Mouse (Mus musculus) neural tube, embryonic 14.5 days (tissue): Measurements from ENCODE around the gene Rbm4b. TPM values are rescaled to one million over a fixed set of nuclear protein-coding genes. Genes with fewer than 3 reads are reported as not detected.

Experiments
- ATAC-seq: fragments of 200-750 bp; cut with Nextera tagmentation; 2 replicates; pipeline ENCODE4 v1.8.0; 2017; ENCODE audit warnings: low read depth, mild to moderate bottlenecking, moderate TSS enrichment, moderate library complexity
- H3K27ac ChIP-seq: fragments of 300-500 bp; sonication (generic); 2 replicates; pipeline ENCODE4 v1.5.1; 2014; ENCODE audit warnings: low read depth, mild to moderate bottlenecking, control low read depth, low read length, moderate library complexity, mixed read lengths
- H3K27me3 ChIP-seq: fragments of 300-500 bp; sonication (generic); 2 replicates; pipeline ENCODE4 v1.6.1; 2014; ENCODE audit warnings: low read length; ENCODE audit not compliant: control insufficient read depth, insufficient read depth
- H3K36me3 ChIP-seq: fragments of 300-500 bp; sonication (generic); 2 replicates; pipeline ENCODE4 v1.6.1; 2014; ENCODE audit warnings: low read length, mixed read lengths; ENCODE audit not compliant: control insufficient read depth, insufficient read depth
- H3K4me1 ChIP-seq: fragments of 300-500 bp; sonication (generic); 2 replicates; pipeline ENCODE4 v1.6.1; 2014; ENCODE audit warnings: low read length; ENCODE audit not compliant: control insufficient read depth, insufficient read depth
- H3K4me2 ChIP-seq: fragments of 300-500 bp; sonication (generic); 2 replicates; pipeline ENCODE4 v1.6.1; 2014; ENCODE audit warnings: mild to moderate bottlenecking, low read depth, low read length, control low read depth
- H3K4me3 ChIP-seq: fragments of 300-500 bp; sonication (generic); 2 replicates; pipeline ENCODE4 v1.5.1; 2014; ENCODE audit warnings: low read depth, low read length, control low read depth, mixed read lengths
- H3K9ac ChIP-seq: fragments of 300-500 bp; sonication (generic); replicated peaks from 2 replicates; pipeline ENCODE4 v1.6.1; 2014; ENCODE audit warnings: low read depth, mild to moderate bottlenecking, control low read depth, low read length, mixed read lengths
- H3K9me3 ChIP-seq: fragments of 300-500 bp; sonication (generic); 2 replicates; pipeline ENCODE4 v1.6.1; 2016; ENCODE audit warnings: low read length; ENCODE audit not compliant: control insufficient read depth
- WGBS: fragments of 180-500 bp; shearing (Covaris S2); extraction: QIAGEN DNeasy Blood & Tissue Kit; methylation state at CpG from one replicate; pipeline ENCODE4 v1.1.7; 2014; 5-methylcytosine and 5-hydroxymethylcytosine counted together
- polyA plus RNA-seq: library from polyadenylated mRNA; unstranded; fragments of >200 nt; fragmentation: Nextera tagmentation; extraction: Ambion mirVana; gene quantifications from 2 replicates; pipeline ENCODE4 v1.2.1, GENCODE M21; 2014

The Rbm4b gene
- polyA plus RNA-seq, 1 experiment from 2014 or later: 157 TPM

GRCm38 (mm10) chr19:4785206-4785605 lies 28.9 kb downstream of the Rbm4b start:
- Histone ChIP-seq H3K27me3 (no peaks in the 10 kb centered on the region), H3K9me3 (no peaks in the 10 kb centered on the region), H3K4me1 (peaks cover 33% of the 10 kb centered on the region), H3K4me2 (no peak overlapping the region), H3K27ac (no peak overlapping the region), H3K36me3 (peaks cover 50% of the 10 kb centered on the region), H3K9ac (no peak overlapping the region), H3K4me3 (no peak overlapping the region)
- 93% methylated on average over 7 of the region's 7 CpGs for WGBS
- ATAC-seq: no peak

GRCm38 (mm10) chr19:4786313-4786712 lies 30.0 kb downstream of the Rbm4b start:
- Histone ChIP-seq H3K9me3 (no peaks in the 10 kb centered on the region), H3K4me1 (peaks cover 44% of the 10 kb centered on the region), H3K4me3 (no peak overlapping the region), H3K4me2 (no peak overlapping the region), H3K27me3 (no peaks in the 10 kb centered on the region), H3K9ac (no peak overlapping the region), H3K36me3 (peaks cover 57% of the 10 kb centered on the region), H3K27ac (no peak overlapping the region)
- ATAC-seq: no peak
- 96% methylated on average over 2 of the region's 2 CpGs for WGBS

- peaks cover 16% of the 10 kb centered on the region for H3K36me3 ChIP-seq
- peak overlapping the region; percentile 63 for H3K4me2 ChIP-seq
- WGBS: 2% methylated on average over 16 of the region's 16 CpGs
- no peaks in the 10 kb centered on the region for H3K27me3 ChIP-seq
- peak overlapping the region; percentile 64 for H3K9ac ChIP-seq
- H3K9me3 ChIP-seq: no peaks in the 10 kb centered on the region
- peaks cover 40% of the 10 kb centered on the region for H3K4me1 ChIP-seq
- peak overlapping the region; percentile 70 for H3K4me3 ChIP-seq
- H3K27ac ChIP-seq: peak overlapping the region; percentile 82
- peak; percentile 42; the same call in 1 of the 2 replicates for ATAC-seq
Observed at GRCm38 (mm10) chr19:4793281-4793830, 37.1 kb downstream of the Rbm4b start.

GRCm38 (mm10) chr19:4793831-4794422 lies 37.6 kb downstream of the Rbm4b start, which contains the start of gene Rbm4:
Gene Rbm4, minus strand, starts transcription at chr19:4793901.
- under 1% methylated on average over 31 of the region's 31 CpGs for WGBS
- peak; percentile 98 for ATAC-seq
- H3K4me2 ChIP-seq: peak within 1 kb of the TSS; percentile 63

GRCm38 (mm10) chr19:4795929-4796328 lies 39.6 kb downstream of the Rbm4b start:
- no peak for ATAC-seq
- Histone ChIP-seq H3K27ac (no peak overlapping the region), H3K9me3 (no peaks in the 10 kb centered on the region), H3K36me3 (peaks cover 17% of the 10 kb centered on the region), H3K4me1 (peaks cover 17% of the 10 kb centered on the region), H3K4me2 (no peak overlapping the region), H3K4me3 (no peak overlapping the region), H3K27me3 (no peaks in the 10 kb centered on the region), H3K9ac (no peak overlapping the region)
- WGBS: 83% methylated on average over 1 of the region's 1 CpGs

More at GRCm38 (mm10) chr19:4793831-4794422, 37.6 kb downstream of the Rbm4b start, which contains the start of gene Rbm4:
- Histone ChIP-seq H3K9ac (peak within 1 kb of the TSS; percentile 64), H3K4me3 (peak within 1 kb of the TSS; percentile 70), H3K27me3 (no peaks in the 10 kb centered on the region), H3K9me3 (no peaks in the 10 kb centered on the region), H3K27ac (peak within 1 kb of the TSS; percentile 82), H3K4me1 (peaks cover 35% of the 10 kb centered on the region), H3K36me3 (peaks cover 13% of the 10 kb centered on the region)

- Histone ChIP-seq H3K9ac (no peak overlapping the region), H3K4me2 (no peak overlapping the region), H3K4me3 (no peak overlapping the region), H3K27ac (no peak overlapping the region), H3K4me1 (peaks cover 4% of the 10 kb centered on the region; the same call in 1 of the 2 replicates), H3K9me3 (no peaks in the 10 kb centered on the region), H3K27me3 (no peaks in the 10 kb centered on the region), H3K36me3 (peaks cover 26% of the 10 kb centered on the region)
- WGBS: 98% methylated on average over 2 of the region's 2 CpGs
- no peak for ATAC-seq
Observed at GRCm38 (mm10) chr19:4797846-4798245, 41.5 kb downstream of the Rbm4b start.

- Histone ChIP-seq H3K9me3 (no peaks in the 10 kb centered on the region), H3K4me1 (peaks cover 3% of the 10 kb centered on the region; the same call in 1 of the 2 replicates), H3K4me2 (no peak overlapping the region), H3K27ac (no peak overlapping the region), H3K9ac (no peak overlapping the region), H3K36me3 (peaks cover 31% of the 10 kb centered on the region), H3K4me3 (no peak overlapping the region), H3K27me3 (no peaks in the 10 kb centered on the region)
- no peak for ATAC-seq
- WGBS: 94% methylated on average over 5 of the region's 5 CpGs
Observed at GRCm38 (mm10) chr19:4799083-4799482, 42.8 kb downstream of the Rbm4b start.

GRCm38 (mm10) chr19:4802691-4803091 lies 46.4 kb downstream of the Rbm4b start:
- Histone ChIP-seq H3K9ac (no peak overlapping the region), H3K9me3 (no peaks in the 10 kb centered on the region), H3K27me3 (no peaks in the 10 kb centered on the region), H3K27ac (no peak overlapping the region), H3K36me3 (peaks cover 31% of the 10 kb centered on the region), H3K4me1 (no peaks in the 10 kb centered on the region), H3K4me3 (no peak overlapping the region), H3K4me2 (no peak overlapping the region)
- ATAC-seq: no peak
- 87% methylated on average over 7 of the region's 7 CpGs for WGBS

- no peak overlapping the region for H3K4me2 ChIP-seq
- peaks cover 31% of the 10 kb centered on the region for H3K36me3 ChIP-seq
- H3K4me1 ChIP-seq: no peaks in the 10 kb centered on the region
- no peak overlapping the region for H3K9ac ChIP-seq
- 78% methylated on average over 9 of the region's 10 CpGs for WGBS
- H3K9me3 ChIP-seq: no peaks in the 10 kb centered on the region
- no peaks in the 10 kb centered on the region for H3K27me3 ChIP-seq
- H3K4me3 ChIP-seq: no peak overlapping the region
- no peak for ATAC-seq
- H3K27ac ChIP-seq: no peak overlapping the region
Observed at GRCm38 (mm10) chr19:4803283-4803682, 47.0 kb downstream of the Rbm4b start.
